Mouse (Mus musculus) MEL (cell line): ENCODE measurements around the gene Abhd2.

Source experiments
- CTCF ChIP-seq, 3 experiments: IDR thresholded peaks in 2 of 3; conservative IDR thresholded peaks in 1 of 3; 2 replicates each; pipeline ENCODE4 v1.5.1; 2011 to 2012; ENCODE audit warnings: low read length in 3 of 3, low read depth in 2 of 3, mild to moderate bottlenecking in 2 of 3, improper control_type of control experiment in 1 of 3, inconsistent platforms in 1 of 3, mixed read lengths in 1 of 3, moderate library complexity in 1 of 3; ENCODE audit not compliant: control insufficient read depth in 1 of 3, insufficient read depth in 1 of 3, poor library complexity in 1 of 3, severe bottlenecking in 1 of 3
- EP300 ChIP-seq, 2 experiments: IDR thresholded peaks; 2 replicates each; pipeline ENCODE4 v1.6.1; 2011; ENCODE audit warnings: improper control_type of control experiment in 2 of 2, low read length in 2 of 2, low read depth in 1 of 2, mild to moderate bottlenecking in 1 of 2
- GABPA ChIP-seq: IDR thresholded peaks from 2 replicates; pipeline ENCODE4 v1.6.1; 2012; ENCODE audit warnings: low read depth, mild to moderate bottlenecking, inconsistent platforms, low read length, improper control_type of control experiment, moderate library complexity
- HCFC1 ChIP-seq: IDR thresholded peaks from 2 replicates; pipeline ENCODE4 v1.6.1; 2012; ENCODE audit warnings: low read depth, mild to moderate bottlenecking, inconsistent platforms, low read length, improper control_type of control experiment, moderate library complexity
- MAX ChIP-seq: IDR thresholded peaks from 2 replicates; pipeline ENCODE4 v1.6.1; 2011; ENCODE audit warnings: low read length, improper control_type of control experiment
- MXI1 ChIP-seq: IDR thresholded peaks from 2 replicates; pipeline ENCODE4 v1.6.1; 2011; ENCODE audit warnings: mild to moderate bottlenecking, low read depth, low read length, improper control_type of control experiment
- POLR2A ChIP-seq, 2 experiments: IDR thresholded peaks; 2 replicates each; pipeline ENCODE4 v1.6.1; 2011 to 2012; ENCODE audit warnings: low read length in 2 of 2, mild to moderate bottlenecking in 2 of 2, control low read depth in 1 of 2, improper control_type of control experiment in 1 of 2, low read depth in 1 of 2, moderate library complexity in 1 of 2; ENCODE audit not compliant: control insufficient read depth in 1 of 2, insufficient read depth in 1 of 2, poor library complexity in 1 of 2
- POLR2AphosphoS2 ChIP-seq: IDR thresholded peaks from 2 replicates; pipeline ENCODE4 v1.6.1; 2011; ENCODE audit warnings: low read length, improper control_type of control experiment
- SMC3 ChIP-seq: IDR thresholded peaks from 2 replicates; pipeline ENCODE4 v1.6.1; 2011; ENCODE audit warnings: low read depth, low read length, improper control_type of control experiment
- TAL1 ChIP-seq: IDR thresholded peaks from 2 replicates; pipeline ENCODE4 v1.6.1; 2012; ENCODE audit warnings: mild to moderate bottlenecking, inconsistent platforms, low read length, moderate library complexity, mixed read lengths
- USF1 ChIP-seq: IDR thresholded peaks from 2 replicates; pipeline ENCODE4 v1.6.1; 2014; ENCODE audit warnings: low read depth, mild to moderate bottlenecking, inconsistent platforms, low read length, improper control_type of control experiment, moderate library complexity

DNA sequence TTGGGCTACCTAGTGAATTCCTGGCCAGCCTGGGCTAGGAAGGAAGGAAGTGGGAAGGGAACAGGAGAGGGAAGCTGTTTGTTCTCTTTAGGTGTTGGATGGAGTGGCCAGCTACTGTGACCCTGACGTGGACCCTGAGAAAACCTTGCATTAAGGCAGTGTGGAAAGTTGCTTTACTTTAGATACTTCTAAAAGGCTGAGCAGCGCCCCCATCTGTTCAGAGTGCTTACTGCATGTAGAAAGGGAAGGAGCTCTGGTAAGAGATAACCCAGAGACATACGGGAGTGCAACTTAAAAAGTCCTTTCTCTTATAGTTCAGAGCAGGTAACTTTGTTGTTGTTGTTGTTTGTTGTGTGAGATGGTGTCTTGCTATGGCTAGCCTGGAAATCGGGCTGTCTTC is 72.9 kb downstream of the Abhd2 start:
- peak; percentile 54 to 87 (median 87) for TF ChIP-seq CTCF (IDR thresholded peaks at IDR 0.05 in 2 of 3, conservative IDR thresholded peaks at IDR 0.05 in 1 of 3; ENCODE audit: control insufficient read depth in 1 of 3, insufficient read depth in 1 of 3, low read depth in 2 of 3, low read length in 3 of 3, poor library complexity in 1 of 3, severe bottlenecking in 1 of 3)
- TF ChIP-seq TAL1, result no peak
- no peak for TF ChIP-seq POLR2A (IDR thresholded peaks at IDR 0.05; ENCODE audit: control insufficient read depth in 1 of 2, insufficient read depth in 1 of 2, low read depth in 1 of 2, low read length in 2 of 2, poor library complexity in 1 of 2)
- TF ChIP-seq MAX, result no peak
- no peak for TF ChIP-seq MXI1
- no peak for TF ChIP-seq USF1
- TF ChIP-seq SMC3, result peak; percentile 75
- no peak for TF ChIP-seq POLR2AphosphoS2
- TF ChIP-seq GABPA, result no peak
- no peak for TF ChIP-seq EP300 (IDR thresholded peaks at IDR 0.05; ENCODE audit: low read depth in 1 of 2, low read length in 2 of 2)
- TF ChIP-seq HCFC1, result no peak
